ENCODE assay signal across 10 mouse cellular contexts in the genomic region with DNA sequence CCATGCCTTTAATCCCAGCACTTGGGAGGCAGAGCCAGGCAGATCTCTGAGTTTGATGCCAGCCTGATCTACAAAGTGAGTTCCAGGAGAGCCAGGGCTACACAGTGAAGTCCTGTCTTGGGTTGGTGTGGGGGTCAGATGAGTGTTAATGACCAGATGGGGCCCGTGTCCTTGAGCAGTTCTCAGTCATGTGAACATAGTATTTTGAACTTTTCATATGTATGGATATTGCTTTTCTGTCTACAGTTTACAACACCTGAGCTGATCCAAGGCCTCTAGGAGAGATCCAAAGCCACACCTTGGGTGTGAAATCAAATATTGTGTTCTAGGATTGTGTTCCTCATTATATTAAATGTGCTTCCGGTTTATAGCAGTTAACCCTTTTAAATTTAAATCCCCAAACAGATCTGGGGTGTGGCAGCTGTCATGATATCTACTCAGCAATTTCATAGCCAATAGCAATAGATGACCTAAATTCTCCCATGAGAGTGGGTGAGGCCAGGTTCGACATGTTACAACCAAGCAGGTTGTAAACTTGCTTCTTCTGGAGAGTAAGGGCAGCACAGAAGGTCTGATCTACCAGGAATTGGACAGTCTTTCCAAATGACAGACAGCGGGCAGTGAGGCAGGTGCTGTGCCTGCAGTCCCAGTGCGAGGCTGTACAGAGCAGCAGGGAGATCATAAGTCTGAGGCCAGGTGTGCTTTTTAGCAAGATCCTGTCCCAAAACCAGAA.
"Had no signal": no experiment of that assay in that cellular context is flagged by ENCODE, and none has a peak within 500 bp of the region (broad histone marks: within the 10 kb centered on the region; RNA-seq: fewer than 3 reads in every experiment).

No protein-coding gene starts in this region.

- H3K36me3 ChIP-seq: limb, embryonic 13.5 days; midbrain, embryonic 12.5 days had no signal

- ATAC-seq: midbrain, embryonic 16.5 days had no signal

- H3K9ac ChIP-seq: limb, embryonic 13.5 days; liver, embryonic 14.5 days; midbrain, embryonic 12.5 days had no signal

- H3K9me3 ChIP-seq: limb, embryonic 13.5 days; midbrain, embryonic 12.5 days had no signal

- H3K27ac ChIP-seq: layer of hippocampus, adult 2 months; limb, embryonic 13.5 days; liver, embryonic 14.5 days; midbrain, embryonic 12.5 days had no signal

- H3K4me2 ChIP-seq: limb, embryonic 13.5 days; midbrain, embryonic 12.5 days had no signal

- DNase-seq: kidney, postnatal 25 days; left cerebral cortex, postnatal 4 days; lung, adult 18-20 months; right cerebral cortex, postnatal 14 days; thymus, postnatal 4 days had no signal

- H3K4me3 ChIP-seq: layer of hippocampus, adult 2 months; limb, embryonic 13.5 days; midbrain, embryonic 12.5 days had no signal

- H3K27me3 ChIP-seq: limb, embryonic 13.5 days had no signal
